Mouse (Mus musculus): ENCODE measurements around the gene Fnbp1. TPM values are rescaled to one million over a fixed set of nuclear protein-coding genes. Genes with fewer than 3 reads are reported as not detected.
A peak's percentile ranks its signal among the peaks of the same experiment; 100 is the strongest.

Fnbp1 gene
- polyA plus RNA-seq, 1 experiment from 2014 or later = 12.7 TPM

GRCm38 (mm10) chr2:30998443-30999260, 143.2 kb downstream of the Fnbp1 start:
- H3K9ac ChIP-seq = no peak overlapping the region
- no peak overlapping the region for H3K27ac ChIP-seq
- ATAC-seq = no peak
- no peaks in the 10 kb centered on the region for H3K4me1 ChIP-seq
- H3K4me2 ChIP-seq = no peak overlapping the region
- 66% methylated on average over 8 of the region's 8 CpGs for WGBS
- H3K36me3 ChIP-seq (ENCODE audit: poor library complexity, severe bottlenecking) = peaks cover 30% of the 10 kb centered on the region
- H3K9me3 ChIP-seq (replicated peaks) = no peaks in the 10 kb centered on the region
- no peaks in the 10 kb centered on the region for H3K27me3 ChIP-seq
- H3K4me3 ChIP-seq = no peak overlapping the region

- WGBS = 69% methylated on average over 11 of the region's 11 CpGs
- H3K4me3 ChIP-seq = no peak overlapping the region
- no peaks in the 10 kb centered on the region for H3K9me3 ChIP-seq (replicated peaks)
- H3K9ac ChIP-seq = no peak overlapping the region
- H3K4me1 ChIP-seq = no peaks in the 10 kb centered on the region
- no peak overlapping the region for H3K27ac ChIP-seq
- H3K36me3 ChIP-seq (ENCODE audit: poor library complexity, severe bottlenecking) = peaks cover 10% of the 10 kb centered on the region
- no peak for ATAC-seq
- H3K27me3 ChIP-seq = no peaks in the 10 kb centered on the region
- H3K4me2 ChIP-seq = no peak overlapping the region
Measured at GRCm38 (mm10) chr2:30995432-30995996, 146.3 kb downstream of the Fnbp1 start.

- Histone ChIP-seq H3K4me1 (no peaks in the 10 kb centered on the region), H3K4me3 (no peak overlapping the region), H3K36me3 (ENCODE audit: poor library complexity, severe bottlenecking) (peaks cover 7% of the 10 kb centered on the region), H3K27me3 (no peaks in the 10 kb centered on the region), H3K9ac (no peak overlapping the region), H3K9me3 (replicated peaks) (no peaks in the 10 kb centered on the region), H3K27ac (no peak overlapping the region), H3K4me2 (no peak overlapping the region)
- WGBS = 90% methylated on average over 4 of the region's 4 CpGs
- no peak for ATAC-seq
Measured at GRCm38 (mm10) chr2:30994853-30995252, 147.0 kb downstream of the Fnbp1 start.

GRCm38 (mm10) chr2:30990221-30990620, 151.6 kb downstream of the Fnbp1 start:
- Histone ChIP-seq H3K27me3 (no peaks in the 10 kb centered on the region), H3K4me3 (no peak overlapping the region), H3K27ac (no peak overlapping the region), H3K4me1 (peaks cover 3% of the 10 kb centered on the region), H3K36me3 (ENCODE audit: poor library complexity, severe bottlenecking) (0 out of 2 replicates have a peak, but pooled peaks cover 3% of the 10 kb centered on the region), H3K9me3 (replicated peaks) (no peaks in the 10 kb centered on the region), H3K9ac (no peak overlapping the region), H3K4me2 (no peak overlapping the region)
- WGBS = 91% methylated on average over 9 of the region's 9 CpGs
- no peak for ATAC-seq

GRCm38 (mm10) chr2:30985111-30986020, 156.4 kb downstream of the Fnbp1 start:
- ATAC-seq = no peak
- 27% methylated on average over 17 of the region's 17 CpGs for WGBS
- no peak overlapping the region for H3K27ac ChIP-seq
- H3K4me3 ChIP-seq = no peak overlapping the region
- H3K36me3 ChIP-seq (ENCODE audit: poor library complexity, severe bottlenecking) = 0 out of 2 replicates have a peak, but pooled peaks cover 3% of the 10 kb centered on the region
- H3K27me3 ChIP-seq = no peaks in the 10 kb centered on the region
- no peaks in the 10 kb centered on the region for H3K9me3 ChIP-seq (replicated peaks)
- peaks cover 25% of the 10 kb centered on the region for H3K4me1 ChIP-seq
- no peak overlapping the region for H3K4me2 ChIP-seq
- H3K9ac ChIP-seq = no peak overlapping the region

GRCm38 (mm10) chr2:30983024-30983423, 158.8 kb downstream of the Fnbp1 start:
- H3K27me3 ChIP-seq = no peaks in the 10 kb centered on the region
- H3K36me3 ChIP-seq (ENCODE audit: poor library complexity, severe bottlenecking) = peaks cover 20% of the 10 kb centered on the region
- peak overlapping the region; percentile 77; the same call in 1 of the 2 replicates for H3K9ac ChIP-seq
- 48% methylated on average over 7 of the region's 7 CpGs for WGBS
- peak overlapping the region; percentile 80 for H3K4me2 ChIP-seq
- peak overlapping the region; percentile 83 for H3K4me3 ChIP-seq
- ATAC-seq = no peak
- no peaks in the 10 kb centered on the region for H3K9me3 ChIP-seq (replicated peaks)
- H3K4me1 ChIP-seq = peaks cover 25% of the 10 kb centered on the region
- H3K27ac ChIP-seq = no peak overlapping the region

GRCm38 (mm10) chr2:30981790-30982513, 159.9 kb downstream of the Fnbp1 start, which contains the start of the genes BC005624 and Usp20:
BC005624 (minus strand) TSS chr2:30982201.
Usp20 (plus strand) TSS chr2:30982279.
- peak within 1 kb of the TSS; percentile 80 for H3K4me2 ChIP-seq
- peak; percentile 98 for ATAC-seq
- WGBS = under 1% methylated on average over 54 of the region's 66 CpGs
- H3K4me3 ChIP-seq = peak within 1 kb of the TSS; percentile 83
- H3K27ac ChIP-seq = peak within 1 kb of the TSS; percentile 57
- peaks cover 25% of the 10 kb centered on the region for H3K4me1 ChIP-seq
- peaks cover 31% of the 10 kb centered on the region for H3K36me3 ChIP-seq (ENCODE audit: poor library complexity, severe bottlenecking)
- H3K9ac ChIP-seq = peak within 1 kb of the TSS; percentile 77
- H3K9me3 ChIP-seq (replicated peaks) = no peaks in the 10 kb centered on the region
- H3K27me3 ChIP-seq = no peaks in the 10 kb centered on the region

Other genes with a start within 250 kb of the Fnbp1 start
- gene Ptges, start 212.1 kb downstream of the Fnbp1 start, polyA plus RNA-seq (2015; fragmentation: Nextera tagmentation; extraction: Ambion mirVana) = 1.5 and 2.1 TPM in 2 replicates
- gene Tor1b, start 189.0 kb downstream of the Fnbp1 start, polyA plus RNA-seq (2015; fragmentation: Nextera tagmentation; extraction: Ambion mirVana) = 23.3 and 26.4 TPM in 2 replicates
- 95.0 and 105 TPM in 2 replicates for gene Tor1a, start 174.1 kb downstream of the Fnbp1 start, polyA plus RNA-seq (2015; fragmentation: Nextera tagmentation; extraction: Ambion mirVana)
- gene BC005624, start 159.8 kb downstream of the Fnbp1 start, polyA plus RNA-seq (2015; fragmentation: Nextera tagmentation; extraction: Ambion mirVana) = 75.7 and 81.0 TPM in 2 replicates
- gene Usp20, start 159.7 kb downstream of the Fnbp1 start, polyA plus RNA-seq (2015; fragmentation: Nextera tagmentation; extraction: Ambion mirVana) = 34.6 and 35.2 TPM in 2 replicates
- gene Gpr107, start 10.3 kb upstream of the Fnbp1 start, polyA plus RNA-seq (2015; fragmentation: Nextera tagmentation; extraction: Ambion mirVana) = 28.6 and 34.3 TPM in 2 replicates
- 72.7 and 77.6 TPM in 2 replicates for gene Ncs1, start 103.8 kb upstream of the Fnbp1 start, polyA plus RNA-seq (2015; fragmentation: Nextera tagmentation; extraction: Ambion mirVana)
- gene Hmcn2, start 172.4 kb upstream of the Fnbp1 start, polyA plus RNA-seq (2015; fragmentation: Nextera tagmentation; extraction: Ambion mirVana) = 0.06 and 0.16 TPM in 2 replicates

All from forebrain, embryonic 13.5 days (tissue).